In the genomic region with DNA sequence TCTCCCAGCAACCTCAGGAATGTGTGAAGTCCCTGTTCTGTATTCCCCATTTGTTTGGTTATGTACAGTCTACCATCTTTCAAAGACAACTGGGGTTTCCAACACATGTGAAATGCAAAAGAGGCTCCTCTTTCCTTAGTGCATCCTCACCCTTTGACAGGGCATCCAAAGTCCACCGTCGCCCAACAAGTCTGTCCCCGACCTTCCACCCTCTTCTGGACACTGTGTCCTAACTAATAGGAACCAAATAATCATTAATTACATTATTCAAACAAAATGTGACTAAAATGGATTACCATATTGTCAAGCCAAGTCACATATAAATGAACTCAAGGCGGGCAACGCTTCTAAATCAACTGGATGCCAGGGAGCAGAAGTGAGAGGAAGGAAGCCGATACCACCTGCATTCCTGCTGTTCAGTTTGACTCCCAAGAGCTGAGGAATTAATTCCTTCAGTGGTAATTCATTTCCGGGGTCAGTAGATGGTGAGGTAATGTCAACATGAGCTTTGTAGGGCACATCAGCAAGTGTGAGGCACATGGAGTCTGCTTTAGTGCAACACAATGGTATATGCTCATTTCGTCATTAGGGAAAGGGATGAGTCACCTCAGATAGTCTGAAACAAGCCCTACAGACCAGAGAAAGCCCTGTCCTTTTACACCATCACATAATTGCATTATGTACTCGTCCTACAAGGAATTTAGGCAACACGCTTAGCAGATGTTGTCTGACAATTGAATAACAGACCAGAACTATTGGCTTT, we compare ENCODE assay signal across 16 mouse cellular contexts. TPM values are rescaled to one million over a fixed set of nuclear protein-coding genes. Genes with fewer than 3 reads are reported as not detected.
DNase-seq lines count a peak whose midpoint lies in the region; ATAC-seq and TF ChIP-seq lines count a peak whose summit lies in the region.
"Had no signal": no experiment of that assay in that cellular context is flagged by ENCODE, and none has a peak within 500 bp of the region (broad histone marks: within the 10 kb centered on the region; RNA-seq: fewer than 3 reads in every experiment).

No protein-coding gene starts in this region.

- no peak overlapping the region for H3K4me2 ChIP-seq in midbrain, embryonic 12.5 days (replicated peaks)
- H3K4me2 ChIP-seq in midbrain, embryonic 15.5 days: no peak overlapping the region
- H3K4me2 ChIP-seq: lung, embryonic 14.5 days; stomach, embryonic 15.5 days had no signal

- no peak for TF ChIP-seq POLR2A in kidney, adult 2 months (IDR thresholded peaks at IDR 0.05; ENCODE audit: low read depth, low read length)

- ATAC-seq in midbrain, embryonic 12.5 days (ENCODE audit: low FRiP score, low read depth): no peak
- no peak for ATAC-seq in midbrain, embryonic 15.5 days (replicated peaks)
- ATAC-seq in granulocyte monocyte progenitor cell, adult 5-6 weeks (replicated peaks; ENCODE audit: poor library complexity, severe bottlenecking): peak; percentile 91
- peak; percentile 48; the same call in 1 of the 2 replicates for ATAC-seq in neutrophil, adult 5-6 weeks (ENCODE audit: extremely low read depth, insufficient number of reproducible peaks, low FRiP score, poor library complexity, severe bottlenecking)
- ATAC-seq: midbrain, embryonic 16.5 days had no signal

- TF ChIP-seq CTCF in kidney, adult 2 months (conservative IDR thresholded peaks at IDR 0.05; ENCODE audit: insufficient read depth, insufficient read length, low read depth, low read length): no peak

- no peaks in the 10 kb centered on the region for H3K36me3 ChIP-seq in kidney, adult 2 months (ENCODE audit: control insufficient read depth, insufficient read depth, low read length)
- no peaks in the 10 kb centered on the region for H3K36me3 ChIP-seq in midbrain, embryonic 12.5 days
- H3K36me3 ChIP-seq in midbrain, embryonic 15.5 days (replicated peaks): no peaks in the 10 kb centered on the region
- H3K36me3 ChIP-seq: stomach, embryonic 15.5 days had no signal

- H3K27me3 ChIP-seq in kidney, adult 2 months (replicated peaks; ENCODE audit: control insufficient read depth, insufficient read depth, low read length): no peaks in the 10 kb centered on the region
- no peaks in the 10 kb centered on the region for H3K27me3 ChIP-seq in midbrain, embryonic 12.5 days
- no peaks in the 10 kb centered on the region for H3K27me3 ChIP-seq in midbrain, embryonic 15.5 days (replicated peaks)
- H3K27me3 ChIP-seq: stomach, embryonic 15.5 days had no signal

- WGBS in kidney, adult 2 months: 34% methylated on average over 10 of the region's 10 CpGs
- WGBS in midbrain, embryonic 12.5 days: 76% methylated on average over 10 of the region's 10 CpGs
- WGBS in midbrain, embryonic 15.5 days: 82% methylated on average over 10 of the region's 10 CpGs

- peak; percentile 82 for DNase-seq in kidney, adult 2 months
- DNase-seq in kidney, adult 18-20 months: no peak
- no peak for DNase-seq in left cerebral cortex, adult 11 months (ENCODE audit: low spot score)
- DNase-seq: adrenal gland, adult 8-10 months; cerebellum, adult 9-11 months; gastrocnemius, postnatal 36 days; heart, postnatal 36 days; lung, embryonic 14.5 days; retina, postnatal 1 day; thymus, postnatal 14 days had no signal

- H3K27ac ChIP-seq in kidney, adult 2 months (ENCODE audit: insufficient read depth, low read depth, low read length): peak overlapping the region; percentile 90
- 0 out of 2 replicates have a peak overlapping the region, but pooled peaks have one; percentile 3 for H3K27ac ChIP-seq in midbrain, embryonic 12.5 days (replicated peaks)
- no peak overlapping the region for H3K27ac ChIP-seq in midbrain, embryonic 15.5 days
- H3K27ac ChIP-seq: stomach, embryonic 15.5 days had no signal

- H3K4me1 ChIP-seq in kidney, adult 2 months (ENCODE audit: control insufficient read depth, insufficient read depth, low read length): peaks cover 53% of the 10 kb centered on the region
- H3K4me1 ChIP-seq in midbrain, embryonic 12.5 days: peaks cover 46% of the 10 kb centered on the region
- peaks cover 29% of the 10 kb centered on the region for H3K4me1 ChIP-seq in midbrain, embryonic 15.5 days

- H3K9me3 ChIP-seq in midbrain, embryonic 12.5 days: no peaks in the 10 kb centered on the region
- no peaks in the 10 kb centered on the region for H3K9me3 ChIP-seq in midbrain, embryonic 15.5 days
- H3K9me3 ChIP-seq: stomach, embryonic 15.5 days had no signal

- no peak overlapping the region for H3K4me3 ChIP-seq in kidney, adult 2 months (ENCODE audit: insufficient read depth, low read depth, low read length)
- H3K4me3 ChIP-seq in midbrain, embryonic 12.5 days: no peak overlapping the region
- H3K4me3 ChIP-seq in midbrain, embryonic 15.5 days: no peak overlapping the region
- H3K4me3 ChIP-seq: stomach, embryonic 15.5 days had no signal

- H3K9ac ChIP-seq in midbrain, embryonic 12.5 days (replicated peaks): no peak overlapping the region
- no peak overlapping the region for H3K9ac ChIP-seq in midbrain, embryonic 15.5 days
- H3K9ac ChIP-seq: lung, embryonic 14.5 days; stomach, embryonic 15.5 days had no signal

RNA-seq across cellular contexts. Expression of gene Rnf169, which starts 5.9 kb away (rescaled TPM):
- 5.6 and 5.7 TPM in 2 replicates for polyA plus RNA-seq in kidney, adult 2 months (2012; rRNA removed)
- polyA plus RNA-seq in midbrain, embryonic 12.5 days (2016; fragmentation: Nextera tagmentation; extraction: Ambion mirVana): 7.4 and 7.8 TPM in 2 replicates
- polyA plus RNA-seq in midbrain, embryonic 15.5 days (2015; fragmentation: Nextera tagmentation; extraction: Ambion mirVana): 5.7 and 6.2 TPM in 2 replicates
- 15.2 and 18.9 TPM in 2 replicates for total RNA-seq in granulocyte monocyte progenitor cell, adult 5-6 weeks (2014; fragmentation: Nextera tagmentation)
- total RNA-seq in granulocyte monocyte progenitor cell, adult 5-6 weeks (2017): 15.7 and 17.9 TPM in 2 replicates
- 50.6 and 66.2 TPM in 2 replicates for total RNA-seq in neutrophil, adult 5-6 weeks (2017)

RNA-seq across cellular contexts. Expression of gene Chrdl2, which starts 31.6 kb away (rescaled TPM):
- polyA plus RNA-seq in kidney, adult 2 months (2012; rRNA removed): 0.23 and 0.36 TPM in 2 replicates
- polyA plus RNA-seq in midbrain, embryonic 12.5 days (2016; fragmentation: Nextera tagmentation; extraction: Ambion mirVana): not detected in 2 replicates
- 0.34 TPM in 1 of 2 replicates, not detected in the other for polyA plus RNA-seq in midbrain, embryonic 15.5 days (2015; fragmentation: Nextera tagmentation; extraction: Ambion mirVana)
- not detected in 2 replicates for total RNA-seq in granulocyte monocyte progenitor cell, adult 5-6 weeks (2014; fragmentation: Nextera tagmentation)
- not detected in 2 replicates for total RNA-seq in granulocyte monocyte progenitor cell, adult 5-6 weeks (2017)
- not detected in 2 replicates for total RNA-seq in neutrophil, adult 5-6 weeks (2017)
- total RNA-seq: adrenal gland, adult 8-10 months had no signal

Comparison
In these comparisons a context has a peak if more than half of its experiments do, and no peak if none do; other contexts are left out.
1. ATAC-seq: peak in granulocyte monocyte progenitor cell, adult 5-6 weeks (single experiment) and neutrophil, adult 5-6 weeks (single experiment); none in midbrain, embryonic 12.5 days (single experiment) and midbrain, embryonic 15.5 days (single experiment).